22 mouse cellular contexts compared by ENCODE assay signal in the genomic region with DNA sequence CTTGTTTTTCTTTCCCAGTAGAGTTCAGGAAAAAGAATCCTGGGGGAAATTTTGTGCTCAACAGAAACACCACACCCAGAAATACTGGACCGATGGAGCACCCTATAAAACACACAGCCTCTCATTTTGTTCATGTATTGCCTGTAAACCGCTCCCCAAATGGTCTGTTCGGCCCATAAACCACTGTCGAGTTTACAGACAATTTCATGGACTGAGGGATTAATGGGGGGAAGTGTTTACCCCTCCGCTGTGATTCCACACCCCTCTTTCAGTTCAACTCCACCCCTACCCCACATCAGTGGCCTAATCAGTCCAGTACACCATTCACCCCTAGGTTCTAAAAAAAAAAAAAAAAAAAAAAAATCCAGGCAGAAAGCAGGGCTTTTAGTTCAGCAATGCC. TPM values are rescaled to one million over a fixed set of nuclear protein-coding genes. Genes with fewer than 3 reads are reported as not detected.
DNase-seq lines count a peak whose midpoint lies in the region; ATAC-seq and TF ChIP-seq lines count a peak whose summit lies in the region.
"Had no signal": no experiment of that assay in that cellular context is flagged by ENCODE, and none has a peak within 500 bp of the region (broad histone marks: within the 10 kb centered on the region; RNA-seq: fewer than 3 reads in every experiment).

No protein-coding gene starts in this region.

- no peaks in the 10 kb centered on the region for H3K9me3 ChIP-seq in CH12.LX (replicated peaks; ENCODE audit: low read length)
- no peaks in the 10 kb centered on the region for H3K9me3 ChIP-seq in intestine, embryonic 16.5 days (ENCODE audit: control insufficient read depth, low read length)
- H3K9me3 ChIP-seq: embryonic facial prominence, embryonic 12.5 days; midbrain, embryonic 10.5 days had no signal

- in situ Hi-C loops in CH12.LX (cut with MboI; ENCODE audit: low pct_ligation_motif_present, low pct_unique_long_range_greater_than_20kb, low sequenced_read_pairs): no loop called here

- H3K79me2 ChIP-seq in CH12.LX (replicated peaks; ENCODE audit: control insufficient read depth, extremely low read depth, insufficient read depth, poor library complexity, severe bottlenecking): no peaks in the 10 kb centered on the region

- no peak overlapping the region for H3K4me3 ChIP-seq in gastrocnemius, adult 2 months
- no peak overlapping the region for H3K4me3 ChIP-seq in CH12.LX (replicated peaks in 1 of 3; ENCODE audit: low read depth in 2 of 3, low read length in 2 of 3, poor library complexity in 1 of 3)
- no peak overlapping the region for H3K4me3 ChIP-seq in intestine, embryonic 16.5 days (ENCODE audit: low read length)
- H3K4me3 ChIP-seq: embryonic facial prominence, embryonic 12.5 days; midbrain, embryonic 10.5 days; myocyte had no signal

- TF ChIP-seq POLR2A in CH12.LX (IDR thresholded peaks at IDR 0.05; ENCODE audit: low read depth, low read length): no peak

- DNase-seq in gastrocnemius, adult 2 months: no peak
- no peak for DNase-seq in gastrocnemius, adult 18-20 months (ENCODE audit: low spot score)
- peak; percentile 15 for DNase-seq in kidney, postnatal 14 days
- DNase-seq in kidney, adult 8-10 months: no peak
- no peak for DNase-seq in CH12.LX (ENCODE audit: extremely low read depth)
- no peak for DNase-seq in adrenal gland, postnatal 4 days (ENCODE audit: low spot score in 2 of 2)
- DNase-seq: cerebellum, adult 11 months; cerebellum, postnatal 36 days; thymus, adult 18-20 months had no signal

- H3K36me3 ChIP-seq in CH12.LX (replicated peaks in 1 of 2; ENCODE audit: control insufficient read depth in 1 of 2, insufficient read depth in 1 of 2, low read length in 1 of 2): no peaks in the 10 kb centered on the region
- no peaks in the 10 kb centered on the region for H3K36me3 ChIP-seq in intestine, embryonic 16.5 days (ENCODE audit: control insufficient read depth, insufficient read depth, low read length)
- H3K36me3 ChIP-seq: embryonic facial prominence, embryonic 12.5 days; midbrain, embryonic 10.5 days had no signal

- no peaks in the 10 kb centered on the region for H3K4me1 ChIP-seq in CH12.LX (ENCODE audit: control insufficient read depth in 1 of 2, insufficient read depth in 2 of 2)
- H3K4me1 ChIP-seq in intestine, embryonic 16.5 days (ENCODE audit: control insufficient read depth, insufficient read depth, low read length): peaks cover 10% of the 10 kb centered on the region; the same call in 1 of the 2 replicates
- H3K4me1 ChIP-seq: embryonic facial prominence, embryonic 12.5 days had no signal

- peak overlapping the region; percentile 72 for H3K27ac ChIP-seq in gastrocnemius, adult 2 months
- H3K27ac ChIP-seq in CH12.LX (ENCODE audit: insufficient read depth, low read depth): no peak overlapping the region
- peak overlapping the region; percentile 76 for H3K27ac ChIP-seq in intestine, embryonic 16.5 days (ENCODE audit: low read length)
- H3K27ac ChIP-seq: embryonic facial prominence, embryonic 12.5 days; hindbrain, embryonic 14.5 days; midbrain, embryonic 10.5 days had no signal

- 0 out of 2 replicates have a peak, but pooled peaks have one; percentile 10 for ATAC-seq in intestine, embryonic 16.5 days
- no peak for ATAC-seq in granulocyte monocyte progenitor cell, adult 5-6 weeks (replicated peaks; ENCODE audit: poor library complexity, severe bottlenecking)
- ATAC-seq: Patski had no signal

- intact Hi-C loops in gastrocnemius, adult 2 months (cut with DNase I): loop anchor here (2.0 to 5.0 kb wide), 2 partner anchors 36 to 70 kb away; no protein-coding TSS in a partner anchor

- no peak for TF ChIP-seq RAD21 in CH12.LX (IDR thresholded peaks at IDR 0.05; ENCODE audit: low read depth, low read length)

- no peak overlapping the region for H3K9ac ChIP-seq in CH12.LX (ENCODE audit: insufficient read depth, low read depth)
- no peak overlapping the region for H3K9ac ChIP-seq in intestine, embryonic 16.5 days (ENCODE audit: low read depth, low read length)
- H3K9ac ChIP-seq: embryonic facial prominence, embryonic 12.5 days; hindbrain, embryonic 14.5 days had no signal

- no peaks in the 10 kb centered on the region for H3K27me3 ChIP-seq in CH12.LX (replicated peaks)
- no peaks in the 10 kb centered on the region for H3K27me3 ChIP-seq in intestine, embryonic 16.5 days (replicated peaks; ENCODE audit: control insufficient read depth, insufficient read depth, low read length)
- H3K27me3 ChIP-seq: embryonic facial prominence, embryonic 12.5 days; Patski had no signal

- dilution Hi-C loops in CH12.LX (cut with MboI; ENCODE audit: extremely low pct_ligation_motif_present, extremely low pct_unique_long_range_greater_than_20kb, low sequenced_read_pairs): no loop called here

- no peak for TF ChIP-seq CTCF in gastrocnemius, adult 2 months (IDR thresholded peaks at IDR 0.05)
- no peak for TF ChIP-seq CTCF in CH12.LX (conservative IDR thresholded peaks at IDR 0.05 in 1 of 2, IDR thresholded peaks at IDR 0.05 in 1 of 2; ENCODE audit: low read depth in 2 of 2, low read length in 2 of 2)

- WGBS in intestine, embryonic 16.5 days: 48% methylated on average over 5 of the region's 5 CpGs

- no peak for TF ChIP-seq EP300 in CH12.LX (IDR thresholded peaks at IDR 0.05; ENCODE audit: low read length)

- H3K4me2 ChIP-seq in CH12.LX (ENCODE audit: insufficient read depth, low read depth, poor library complexity, severe bottlenecking): 0 out of 2 replicates have a peak overlapping the region, but pooled peaks have one; percentile 40
- H3K4me2 ChIP-seq in intestine, embryonic 16.5 days (ENCODE audit: low read depth, low read length): no peak overlapping the region
- H3K4me2 ChIP-seq: embryonic facial prominence, embryonic 12.5 days; hindbrain, embryonic 14.5 days had no signal

TF ChIP-seq in CH12.LX, 34 proteins besides CTCF, POLR2A, EP300 and RAD21:
- TF ChIP-seq NRF1 (IDR thresholded peaks at IDR 0.05; ENCODE audit: low read depth, low read length) (no peak), GABPA (IDR thresholded peaks at IDR 0.05; ENCODE audit: insufficient replicate concordance, low read depth, low read length) (no peak), NELFE (IDR thresholded peaks at IDR 0.05; ENCODE audit: low read depth, low read length) (no peak), POLR2AphosphoS2 (IDR thresholded peaks at IDR 0.05; ENCODE audit: low read depth, low read length) (no peak), ZMIZ1 (IDR thresholded peaks at IDR 0.05; ENCODE audit: low read depth, low read length) (no peak), JUND (conservative IDR thresholded peaks at IDR 0.05; ENCODE audit: low read depth, low read length) (no peak), PAX5 (IDR thresholded peaks at IDR 0.05; ENCODE audit: low read length) (no peak), ETS1 (conservative IDR thresholded peaks at IDR 0.05; ENCODE audit: low read depth, low read length) (no peak), IRF4 (IDR thresholded peaks at IDR 0.05; ENCODE audit: low read depth, low read length) (no peak), MEF2A (IDR thresholded peaks at IDR 0.05; ENCODE audit: borderline replicate concordance, low read depth, low read length) (no peak), MYC (IDR thresholded peaks at IDR 0.05; ENCODE audit: low read depth, low read length) (no peak), KAT2A (IDR thresholded peaks at IDR 0.05; ENCODE audit: insufficient replicate concordance, low read length) (no peak), E2F4 (IDR thresholded peaks at IDR 0.05; ENCODE audit: insufficient replicate concordance, low read depth, low read length) (no peak), CHD2 (IDR thresholded peaks at IDR 0.05; ENCODE audit: low read length) (no peak), SMC3 (IDR thresholded peaks at IDR 0.05; ENCODE audit: low read depth, low read length) (no peak), TCF12 (IDR thresholded peaks at IDR 0.05; ENCODE audit: low read depth, low read length) (no peak), USF2 (conservative IDR thresholded peaks at IDR 0.05; ENCODE audit: low read depth, low read length) (no peak)
TF ChIP-seq in CH12.LX: peak in this region for 0.

RNA-seq across cellular contexts. Expression of a gene that starts 19.8 kb away (rescaled TPM):
- total RNA-seq in gastrocnemius, adult 2 months (2021): 10 to 100 TPM; 19.3 to 27.8 TPM
- total RNA-seq in gastrocnemius, adult 18-20 months (2021): 10 to 100 TPM; 18.0 to 28.7 TPM
- total RNA-seq in CH12.LX (2012; rRNA removed): 0.13 TPM in 1 of 2 replicates, not detected in the other
- not detected in 2 replicates for total RNA-seq in CH12.LX (2014; rRNA removed)
- polyA plus RNA-seq in CH12.LX (2012; ENCODE audit: insufficient read length, low read depth): not detected in 2 replicates
- polyA plus RNA-seq in intestine, embryonic 16.5 days (2015; fragmentation: Nextera tagmentation; extraction: Ambion mirVana): 734 and 860 TPM in 2 replicates
- not detected in 2 replicates for total RNA-seq in granulocyte monocyte progenitor cell, adult 5-6 weeks (2014; fragmentation: Nextera tagmentation)
- total RNA-seq in granulocyte monocyte progenitor cell, adult 5-6 weeks (2017): not detected in 2 replicates
- 1,000 to 10,000 TPM; 4,514 to 5,007 TPM for total RNA-seq in adrenal gland, postnatal 4 days (2021)
- polyA plus RNA-seq: myocyte had no signal

RNA-seq across cellular contexts. Expression of a gene that starts 23.4 kb away (rescaled TPM):
- under 1 TPM; 0.48 to 0.53 TPM for total RNA-seq in gastrocnemius, adult 2 months (2021)
- total RNA-seq in gastrocnemius, adult 18-20 months (2021): under 1 TPM; 0.40 to 0.46 TPM
- total RNA-seq in CH12.LX (2012; rRNA removed) (not detected in 2 replicates), CH12.LX (2014; rRNA removed) (not detected in 2 replicates)
- polyA plus RNA-seq in CH12.LX (2012; ENCODE audit: insufficient read length, low read depth): not detected in 2 replicates
- polyA plus RNA-seq in intestine, embryonic 16.5 days (2015; fragmentation: Nextera tagmentation; extraction: Ambion mirVana): 0.18 and 0.24 TPM in 2 replicates
- total RNA-seq in granulocyte monocyte progenitor cell, adult 5-6 weeks (2014; fragmentation: Nextera tagmentation): not detected in 2 replicates
- total RNA-seq in granulocyte monocyte progenitor cell, adult 5-6 weeks (2017): not detected in 2 replicates
- 10 to 100 TPM; 22.2 to 29.2 TPM for total RNA-seq in adrenal gland, postnatal 4 days (2021)
- polyA plus RNA-seq: large intestine, adult 2 months had no signal

RNA-seq across cellular contexts. Expression of a gene that starts 47.3 kb away (rescaled TPM):
- total RNA-seq in gastrocnemius, adult 2 months (2021): not detected
- not detected for total RNA-seq in gastrocnemius, adult 18-20 months (2021)
- total RNA-seq in CH12.LX (2012; rRNA removed) (not detected in 2 replicates), CH12.LX (2014; rRNA removed) (not detected in 2 replicates)
- polyA plus RNA-seq in CH12.LX (2012; ENCODE audit: insufficient read length, low read depth): not detected in 2 replicates
- polyA plus RNA-seq in intestine, embryonic 16.5 days (2015; fragmentation: Nextera tagmentation; extraction: Ambion mirVana): 0.24 TPM in 1 of 2 replicates, not detected in the other
- not detected in 2 replicates for total RNA-seq in granulocyte monocyte progenitor cell, adult 5-6 weeks (2014; fragmentation: Nextera tagmentation)
- not detected in 2 replicates for total RNA-seq in granulocyte monocyte progenitor cell, adult 5-6 weeks (2017)
- total RNA-seq in adrenal gland, postnatal 4 days (2021): not detected
- total RNA-seq: gastrocnemius, postnatal 4 days; layer of hippocampus, postnatal 25 days; left cerebral cortex, postnatal 36 days had no signal
- polyA plus RNA-seq: frontal cortex, adult 2 months; heart, embryonic 16.5 days; hindbrain, embryonic 14.5 days; large intestine, adult 2 months; midbrain, embryonic 10.5 days; myocyte; Patski had no signal

Comparison
In these comparisons a context has a peak if more than half of its experiments do, and no peak if none do; other contexts are left out.
1. RNA of a gene that starts 19.8 kb away (total RNA-seq): 4,514 to 5,007 TPM in adrenal gland, postnatal 4 days; 18.0 to 28.7 TPM in gastrocnemius, adult 18-20 months, 19.3 to 27.8 TPM in gastrocnemius, adult 2 months, 0.13 TPM in CH12.LX and not detected in granulocyte monocyte progenitor cell, adult 5-6 weeks; every median in the first group is over 100 times any median in the second.
2. RNA of a gene that starts 23.4 kb away (total RNA-seq): 22.2 to 29.2 TPM in adrenal gland, postnatal 4 days; 0.48 to 0.53 TPM in gastrocnemius, adult 2 months, 0.40 to 0.46 TPM in gastrocnemius, adult 18-20 months, not detected in CH12.LX and not detected in granulocyte monocyte progenitor cell, adult 5-6 weeks; every median in the first group is over 10 times any median in the second.